Mouse (Mus musculus): ENCODE measurements around the gene Ppp3ca. TPM values are rescaled to one million over a fixed set of nuclear protein-coding genes. Genes with fewer than 3 reads are reported as not detected.

Ppp3ca gene
- polyA plus RNA-seq, 2 experiments = 31.5 to 74.8 TPM

DNA sequence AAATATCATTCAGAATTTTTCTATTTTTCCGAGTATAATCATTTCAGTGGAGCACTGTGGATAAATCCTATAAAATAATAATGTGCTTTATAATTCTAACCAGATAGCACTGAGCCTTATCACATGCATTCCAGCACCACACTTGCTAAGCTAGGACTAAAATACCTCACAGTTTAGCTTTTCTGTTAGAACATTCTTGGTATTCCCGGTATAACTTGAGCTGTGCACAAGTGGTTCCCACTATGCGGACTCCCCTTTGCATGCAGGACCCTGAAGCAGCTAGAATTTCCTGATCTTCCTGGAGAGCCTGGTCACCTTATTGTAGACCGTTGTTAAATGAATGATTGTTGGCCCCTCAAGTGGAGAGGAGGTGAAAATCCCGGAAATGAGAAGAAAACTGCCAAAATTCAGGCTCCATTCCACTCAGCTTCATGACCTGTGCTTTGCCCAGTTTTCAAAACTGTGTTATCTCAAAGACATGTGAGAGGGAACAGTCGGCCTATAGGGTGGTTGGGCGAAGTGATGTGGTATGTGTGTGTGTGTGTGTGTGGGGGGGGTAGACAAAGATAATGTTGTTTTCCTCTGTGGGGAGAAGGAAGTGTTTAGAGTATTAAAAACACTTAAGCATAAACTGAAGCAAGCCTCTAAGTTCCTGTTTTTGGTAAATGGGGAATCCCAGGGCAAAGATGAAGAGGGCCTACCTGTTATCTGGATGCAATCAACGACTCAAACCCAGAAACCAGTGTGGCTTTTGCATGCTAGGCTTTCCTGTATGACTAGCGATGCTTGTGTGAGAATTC is 72.5 kb downstream of the Ppp3ca start:
- Histone ChIP-seq H3K4me2 (replicated peaks; ENCODE audit: low read depth, low read length, severe bottlenecking) (no peak overlapping the region), H3K27me3 (ENCODE audit: control insufficient read depth, insufficient read depth, low read length) (no peaks in the 10 kb centered on the region), H3K4me1 (ENCODE audit: control insufficient read depth, insufficient read depth, low read length) (0 out of 2 replicates have a peak, but pooled peaks cover 3% of the 10 kb centered on the region), H3K9me3 (ENCODE audit: control insufficient read depth, low read length) (no peaks in the 10 kb centered on the region), H3K4me3 (replicated peaks; ENCODE audit: low read length) (no peak overlapping the region), H3K27ac (replicated peaks; ENCODE audit: low read depth, low read length) (no peak overlapping the region), H3K9ac (ENCODE audit: low read depth, low read length, severe bottlenecking) (no peak overlapping the region), H3K36me3 (ENCODE audit: control insufficient read depth, insufficient read depth, low read length) (no peaks in the 10 kb centered on the region)
- ATAC-seq (ENCODE audit: low FRiP score, low read depth) (no peak), DNase-seq (ENCODE audit: low spot score) (no peak)
- 78% methylated on average over 9 of the region's 9 CpGs for WGBS
- TF ChIP-seq POLR2A (IDR thresholded peaks at IDR 0.05; ENCODE audit: borderline replicate concordance, extremely low read depth, insufficient read depth, insufficient read length) = no peak

DNA sequence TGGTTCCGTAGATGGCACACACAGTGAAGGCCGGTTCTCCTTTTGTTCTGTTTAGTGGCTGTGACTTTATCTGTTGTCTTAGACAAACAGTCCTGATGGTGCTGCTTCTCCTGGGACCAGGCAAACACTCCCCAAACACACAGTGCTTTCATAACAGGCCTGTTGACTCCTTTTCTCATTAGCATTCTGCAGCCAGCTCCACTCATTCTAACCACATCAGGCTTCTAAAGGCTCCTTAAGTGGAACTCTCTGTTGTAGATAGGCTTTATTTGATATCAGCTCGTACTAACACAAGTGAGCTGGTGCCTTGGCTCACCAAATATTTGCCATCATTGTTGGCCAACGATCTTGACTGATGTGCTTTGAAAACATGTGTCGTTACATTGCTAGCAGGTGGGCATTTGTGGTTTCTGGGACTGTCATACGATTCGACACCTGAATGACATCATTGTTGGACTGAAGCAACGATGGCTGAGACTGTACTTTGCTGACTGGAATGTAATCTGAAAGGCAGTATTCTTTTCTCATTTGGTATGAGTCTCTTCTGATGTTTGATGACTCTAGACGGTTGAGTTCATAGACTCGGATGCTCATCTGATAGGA is 74.5 kb downstream of the Ppp3ca start:
- TF ChIP-seq POLR2A (IDR thresholded peaks at IDR 0.05; ENCODE audit: borderline replicate concordance, extremely low read depth, insufficient read depth, insufficient read length) = no peak
- DNase-seq (ENCODE audit: low spot score) (no peak), ATAC-seq (ENCODE audit: low FRiP score, low read depth) (no peak)
- Histone ChIP-seq H3K9ac (ENCODE audit: low read depth, low read length, severe bottlenecking) (no peak overlapping the region), H3K27ac (replicated peaks; ENCODE audit: low read depth, low read length) (no peak overlapping the region), H3K4me2 (replicated peaks; ENCODE audit: low read depth, low read length, severe bottlenecking) (no peak overlapping the region), H3K4me1 (ENCODE audit: control insufficient read depth, insufficient read depth, low read length) (0 out of 2 replicates have a peak, but pooled peaks cover 6% of the 10 kb centered on the region), H3K4me3 (replicated peaks; ENCODE audit: low read length) (no peak overlapping the region), H3K27me3 (ENCODE audit: control insufficient read depth, insufficient read depth, low read length) (no peaks in the 10 kb centered on the region), H3K9me3 (ENCODE audit: control insufficient read depth, low read length) (no peaks in the 10 kb centered on the region), H3K36me3 (ENCODE audit: control insufficient read depth, insufficient read depth, low read length) (no peaks in the 10 kb centered on the region)
- WGBS = 81% methylated on average over 10 of the region's 10 CpGs

DNA sequence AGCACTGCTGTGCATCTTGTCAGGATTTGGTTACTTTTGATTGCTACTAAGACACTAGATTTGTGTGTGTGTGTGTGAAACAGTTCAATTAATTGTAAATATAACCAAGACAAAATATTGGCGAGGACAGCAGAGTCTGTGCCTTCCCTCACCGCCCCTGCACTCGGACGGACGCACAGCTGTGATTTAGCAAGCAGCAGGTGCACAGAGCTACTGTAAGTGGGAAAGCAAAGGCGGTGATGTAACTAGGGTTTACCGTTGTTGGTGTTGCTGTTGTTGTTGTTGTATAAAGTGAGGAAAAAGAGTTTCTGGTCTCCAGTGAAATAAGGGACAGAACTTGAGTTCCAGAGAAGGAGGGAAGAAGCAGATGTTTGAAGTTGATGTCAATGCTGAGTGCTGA is 75.5 kb downstream of the Ppp3ca start:
- ATAC-seq (ENCODE audit: low FRiP score, low read depth) = no peak
- 73% methylated on average over 7 of the region's 7 CpGs for WGBS
- Histone ChIP-seq H3K27ac (replicated peaks; ENCODE audit: low read depth, low read length) (no peak overlapping the region), H3K9ac (ENCODE audit: low read depth, low read length, severe bottlenecking) (no peak overlapping the region), H3K4me1 (ENCODE audit: control insufficient read depth, insufficient read depth, low read length) (0 out of 2 replicates have a peak, but pooled peaks cover 6% of the 10 kb centered on the region), H3K4me3 (replicated peaks; ENCODE audit: low read length) (no peak overlapping the region), H3K4me2 (replicated peaks; ENCODE audit: low read depth, low read length, severe bottlenecking) (no peak overlapping the region), H3K36me3 (ENCODE audit: control insufficient read depth, insufficient read depth, low read length) (no peaks in the 10 kb centered on the region), H3K27me3 (ENCODE audit: control insufficient read depth, insufficient read depth, low read length) (no peaks in the 10 kb centered on the region), H3K9me3 (ENCODE audit: control insufficient read depth, low read length) (no peaks in the 10 kb centered on the region)
- no peak for DNase-seq (ENCODE audit: low spot score)
- TF ChIP-seq POLR2A (IDR thresholded peaks at IDR 0.05; ENCODE audit: borderline replicate concordance, extremely low read depth, insufficient read depth, insufficient read length) = no peak

DNA sequence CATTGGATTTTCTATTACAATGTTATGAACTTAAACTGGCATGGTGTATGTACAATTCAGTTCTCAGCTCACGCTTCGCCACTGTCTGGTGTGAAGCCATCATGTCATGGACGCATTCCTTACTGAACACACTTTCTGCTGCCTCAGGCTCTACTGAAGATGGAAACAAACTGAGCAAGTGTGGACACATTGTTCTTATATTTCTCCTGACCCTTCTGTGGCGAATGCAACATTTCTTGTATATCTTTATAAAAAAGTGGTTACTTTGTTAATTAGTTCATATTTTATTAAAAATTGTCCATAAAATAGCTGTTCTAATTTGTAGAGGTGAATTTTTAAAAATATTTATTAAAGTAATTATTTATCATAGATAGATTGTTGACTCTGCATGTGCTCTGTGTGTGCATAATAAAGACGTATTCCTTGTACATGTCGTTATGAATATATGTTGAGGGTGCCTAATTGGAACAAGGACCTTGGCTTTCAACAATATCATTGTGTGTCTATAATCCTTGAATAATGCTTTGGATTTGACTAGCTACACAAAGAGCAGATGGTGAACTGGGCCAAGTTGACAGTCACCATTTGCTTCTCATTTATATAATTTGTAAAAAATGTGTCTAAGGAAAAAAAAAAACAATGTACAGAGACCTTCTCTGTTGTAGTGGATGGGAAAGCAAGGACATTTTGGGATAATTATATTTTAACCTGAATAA is 79.0 kb downstream of the Ppp3ca start:
- Histone ChIP-seq H3K27me3 (ENCODE audit: control insufficient read depth, insufficient read depth, low read length) (no peaks in the 10 kb centered on the region), H3K9me3 (ENCODE audit: control insufficient read depth, low read length) (no peaks in the 10 kb centered on the region), H3K4me1 (ENCODE audit: control insufficient read depth, insufficient read depth, low read length) (peaks cover 8% of the 10 kb centered on the region), H3K4me3 (replicated peaks; ENCODE audit: low read length) (no peak overlapping the region), H3K36me3 (ENCODE audit: control insufficient read depth, insufficient read depth, low read length) (no peaks in the 10 kb centered on the region), H3K9ac (ENCODE audit: low read depth, low read length, severe bottlenecking) (no peak overlapping the region), H3K4me2 (replicated peaks; ENCODE audit: low read depth, low read length, severe bottlenecking) (no peak overlapping the region), H3K27ac (replicated peaks; ENCODE audit: low read depth, low read length) (no peak overlapping the region)
- WGBS = 73% methylated on average over 6 of the region's 6 CpGs
- ATAC-seq (ENCODE audit: low FRiP score, low read depth) = no peak
- DNase-seq (ENCODE audit: low spot score) = no peak
- TF ChIP-seq POLR2A (IDR thresholded peaks at IDR 0.05; ENCODE audit: borderline replicate concordance, extremely low read depth, insufficient read depth, insufficient read length) = no peak

DNA sequence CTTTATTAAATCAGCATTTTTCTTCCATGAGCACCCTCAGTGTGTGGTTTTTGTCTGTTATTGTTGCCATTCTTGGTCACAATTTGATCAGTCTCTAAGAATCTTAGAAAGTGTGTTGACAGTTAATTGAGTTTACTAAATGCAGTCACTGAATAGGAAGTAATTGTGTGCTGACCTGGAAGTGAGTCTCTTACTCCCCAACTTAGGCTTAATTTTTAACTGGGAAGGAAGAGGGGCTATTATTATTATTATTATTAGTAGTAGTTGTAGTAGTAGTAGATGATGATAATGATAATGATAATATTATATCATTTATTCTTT is 79.5 kb downstream of the Ppp3ca start:
- H3K36me3 ChIP-seq (ENCODE audit: control insufficient read depth, insufficient read depth, low read length) = no peaks in the 10 kb centered on the region
- H3K4me2 ChIP-seq (replicated peaks; ENCODE audit: low read depth, low read length, severe bottlenecking) = no peak overlapping the region
- no peaks in the 10 kb centered on the region for H3K27me3 ChIP-seq (ENCODE audit: control insufficient read depth, insufficient read depth, low read length)
- ATAC-seq (ENCODE audit: low FRiP score, low read depth) = no peak
- no peak for TF ChIP-seq POLR2A (IDR thresholded peaks at IDR 0.05; ENCODE audit: borderline replicate concordance, extremely low read depth, insufficient read depth, insufficient read length)
- peaks cover 8% of the 10 kb centered on the region for H3K4me1 ChIP-seq (ENCODE audit: control insufficient read depth, insufficient read depth, low read length)
- H3K9ac ChIP-seq (ENCODE audit: low read depth, low read length, severe bottlenecking) = no peak overlapping the region
- DNase-seq (ENCODE audit: low spot score) = no peak
- no peak overlapping the region for H3K4me3 ChIP-seq (replicated peaks; ENCODE audit: low read length)
- H3K27ac ChIP-seq (replicated peaks; ENCODE audit: low read depth, low read length) = no peak overlapping the region
- H3K9me3 ChIP-seq (ENCODE audit: control insufficient read depth, low read length) = no peaks in the 10 kb centered on the region

Measured in limb, embryonic 14.5 days (tissue).